Mouse (Mus musculus) limb, embryonic 13.5 days (tissue): ENCODE measurements at regions not wholly inside any gene's neighbourhood (a gene's known extent, or its start where the extent isn't known, plus 50 kb on each side); places are given as distances from the start of the nearest gene placed in this dataset.
A peak's percentile ranks its signal among the peaks of the same experiment; 100 is the strongest.

ENCODE experiments used
- ATAC-seq: fragments of 200-750 bp; cut with Nextera tagmentation; 2 replicates; pipeline ENCODE4 v1.8.0; 2017; ENCODE audit warnings: low read depth, moderate number of reproducible peaks, moderate TSS enrichment; ENCODE audit not compliant: low FRiP score
- H3K27ac ChIP-seq: fragments of 300-500 bp; sonication (generic); 2 replicates; pipeline ENCODE4 v1.5.1; 2015; ENCODE audit warnings: inconsistent platforms, mild to moderate bottlenecking, moderate library complexity
- H3K27me3 ChIP-seq: fragments of 300-500 bp; sonication (generic); 2 replicates; pipeline ENCODE4 v1.6.1; 2015; ENCODE audit warnings: mild to moderate bottlenecking, inconsistent platforms
- H3K36me3 ChIP-seq: fragments of 300-500 bp; sonication (generic); 2 replicates; pipeline ENCODE4 v1.6.1; 2015; ENCODE audit warnings: inconsistent platforms, mild to moderate bottlenecking, moderate library complexity
- H3K4me1 ChIP-seq: fragments of 300-500 bp; sonication (generic); 2 replicates; pipeline ENCODE4 v1.6.1; 2015; ENCODE audit warnings: inconsistent platforms
- H3K4me2 ChIP-seq: fragments of 300-500 bp; sonication (generic); replicated peaks from 2 replicates; pipeline ENCODE4 v1.6.1; 2015; ENCODE audit warnings: inconsistent platforms, mild to moderate bottlenecking, moderate library complexity
- H3K4me3 ChIP-seq: fragments of 300-500 bp; sonication (generic); 2 replicates; pipeline ENCODE4 v1.5.1; 2015; ENCODE audit warnings: moderate library complexity, mild to moderate bottlenecking, inconsistent platforms
- H3K9ac ChIP-seq: fragments of 300-500 bp; sonication (generic); 2 replicates; pipeline ENCODE4 v1.6.1; 2015; ENCODE audit warnings: mild to moderate bottlenecking, inconsistent platforms
- H3K9me3 ChIP-seq: fragments of 300-500 bp; sonication (generic); 2 replicates; pipeline ENCODE4 v1.6.1; 2016; ENCODE audit warnings: inconsistent platforms
- WGBS: fragments of 180-500 bp; shearing (Covaris S2); methylation state at CpG from one replicate; pipeline ENCODE4 v1.1.7; 2015; 5-methylcytosine and 5-hydroxymethylcytosine counted together

DNA sequence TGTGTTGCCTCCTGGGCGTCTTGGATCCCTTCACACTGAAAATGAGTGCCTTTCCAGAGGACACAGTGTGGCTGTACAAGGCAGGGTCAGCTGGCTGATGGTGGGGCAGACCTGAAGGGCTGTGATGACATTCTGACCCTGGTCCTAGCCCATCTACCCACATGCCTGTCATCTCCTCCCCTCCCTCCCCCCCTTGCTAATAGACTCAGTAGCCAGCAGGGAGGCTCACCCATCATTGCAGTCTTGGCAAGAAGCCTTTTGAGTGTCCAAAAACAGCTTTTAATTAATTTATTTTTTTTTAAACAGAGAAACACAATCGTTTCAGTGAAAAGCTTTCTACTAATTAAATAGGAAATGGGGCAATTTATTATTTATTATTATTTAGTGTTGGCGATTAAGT is 67.0 kb upstream of the Ssx2ip start:
- Histone ChIP-seq H3K27me3 (no peaks in the 10 kb centered on the region), H3K36me3 (no peaks in the 10 kb centered on the region), H3K9me3 (no peaks in the 10 kb centered on the region), H3K27ac (no peak overlapping the region), H3K4me3 (no peak overlapping the region), H3K9ac (peak overlapping the region; percentile 50; the same call in 1 of the 2 replicates), H3K4me2 (no peak overlapping the region), H3K4me1 (peaks cover 27% of the 10 kb centered on the region)
- no peak for ATAC-seq
- WGBS = 55% methylated on average over 3 of the region's 3 CpGs

DNA sequence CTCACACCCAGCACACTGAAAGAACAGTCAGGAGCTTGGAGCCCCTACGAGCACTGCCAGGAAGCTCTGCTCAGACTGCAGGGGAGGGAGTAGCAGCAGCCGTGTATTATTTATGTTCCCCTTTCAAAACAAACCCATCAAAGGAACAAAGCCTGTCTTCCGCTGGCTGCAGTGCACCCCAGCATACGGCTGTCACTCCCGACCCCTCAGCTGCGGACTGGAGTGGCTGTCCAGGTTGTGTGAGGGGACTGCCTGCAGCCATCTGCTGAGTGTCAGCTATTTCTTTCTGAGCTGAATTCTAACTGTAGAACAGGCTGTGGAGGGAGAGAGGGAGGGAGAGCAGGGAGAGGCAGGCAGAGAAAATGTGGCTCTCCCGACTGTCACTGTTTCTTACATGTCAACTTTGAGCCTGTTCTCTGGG is 66.6 kb upstream of the Ssx2ip start:
- 3% methylated on average over 7 of the region's 7 CpGs for WGBS
- Histone ChIP-seq H3K4me1 (peaks cover 27% of the 10 kb centered on the region), H3K9ac (peak overlapping the region; percentile 50), H3K36me3 (no peaks in the 10 kb centered on the region), H3K9me3 (no peaks in the 10 kb centered on the region), H3K27me3 (0 out of 2 replicates have a peak, but pooled peaks cover 2% of the 10 kb centered on the region), H3K4me3 (peak overlapping the region; percentile 13; the same call in 1 of the 2 replicates), H3K4me2 (peak overlapping the region; percentile 53), H3K27ac (no peak overlapping the region)
- ATAC-seq = peak; percentile 42; the same call in 1 of the 2 replicates

DNA sequence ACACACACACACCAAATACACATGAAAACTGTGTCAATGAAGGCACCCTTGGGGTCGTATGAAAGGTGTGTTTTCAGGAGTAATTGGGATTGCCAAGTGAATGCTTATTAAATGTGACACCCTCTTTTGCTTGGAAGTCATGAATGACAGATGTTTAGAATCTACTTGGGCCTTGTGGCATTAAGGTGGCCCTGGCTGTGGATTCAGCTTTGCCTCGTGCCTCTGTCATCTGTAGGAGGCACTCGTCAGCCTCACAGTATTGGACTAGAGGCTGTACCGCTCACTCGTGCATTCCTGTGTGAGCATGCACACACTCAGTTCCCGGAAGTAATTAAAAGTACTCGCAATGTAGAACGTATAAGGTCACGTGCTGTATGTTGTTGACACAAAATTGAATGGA is 66.0 kb upstream of the Ssx2ip start:
- no peak overlapping the region for H3K4me2 ChIP-seq
- no peaks in the 10 kb centered on the region for H3K9me3 ChIP-seq
- H3K9ac ChIP-seq = no peak overlapping the region
- no peaks in the 10 kb centered on the region for H3K36me3 ChIP-seq
- no peak overlapping the region for H3K27ac ChIP-seq
- 60% methylated on average over 9 of the region's 9 CpGs for WGBS
- H3K27me3 ChIP-seq = 0 out of 2 replicates have a peak, but pooled peaks cover 4% of the 10 kb centered on the region
- ATAC-seq = no peak
- H3K4me3 ChIP-seq = no peak overlapping the region
- peaks cover 27% of the 10 kb centered on the region for H3K4me1 ChIP-seq

DNA sequence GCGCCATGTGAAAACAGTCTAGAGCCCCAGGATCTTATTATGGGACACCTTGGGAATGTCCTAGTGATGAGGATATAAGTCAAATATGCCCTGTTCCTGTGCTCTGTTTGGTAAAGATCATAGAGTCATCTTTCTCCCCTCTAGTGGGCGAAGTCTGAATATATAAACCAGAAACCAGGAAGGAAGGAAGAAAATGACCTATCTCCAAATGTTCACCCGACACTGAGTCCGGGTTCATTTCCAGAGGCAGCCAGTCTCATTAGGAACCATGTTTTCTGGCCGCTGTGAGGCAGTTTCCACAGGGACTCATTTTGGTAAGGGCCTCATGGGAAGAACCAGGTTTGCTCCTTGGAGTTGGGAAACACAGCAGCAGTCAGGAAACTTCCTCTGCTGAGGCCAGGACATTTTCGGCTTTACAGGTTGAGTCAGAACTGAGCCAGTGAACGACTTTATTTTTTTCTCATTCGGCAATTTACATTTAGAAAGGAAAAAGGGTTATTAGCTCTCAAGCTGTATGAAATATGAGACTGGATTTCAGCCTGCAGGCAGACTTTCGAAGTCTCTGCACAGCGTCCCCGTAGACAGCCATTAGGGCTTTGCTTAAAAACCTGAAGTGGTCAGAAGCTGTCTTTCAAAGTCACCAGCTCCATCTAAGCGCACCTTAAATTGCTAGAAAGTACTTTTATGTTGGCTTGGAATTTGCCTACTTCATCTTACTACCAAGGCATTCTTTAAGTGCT is 64.0 kb upstream of the Ssx2ip start:
- no peaks in the 10 kb centered on the region for H3K36me3 ChIP-seq
- H3K27ac ChIP-seq = no peak overlapping the region
- no peaks in the 10 kb centered on the region for H3K9me3 ChIP-seq
- H3K9ac ChIP-seq = no peak overlapping the region
- 0 out of 2 replicates have a peak, but pooled peaks cover 4% of the 10 kb centered on the region for H3K27me3 ChIP-seq
- no peak for ATAC-seq
- H3K4me2 ChIP-seq = peak overlapping the region; percentile 44
- no peak overlapping the region for H3K4me3 ChIP-seq
- H3K4me1 ChIP-seq = peaks cover 29% of the 10 kb centered on the region
- 40% methylated on average over 12 of the region's 12 CpGs for WGBS

DNA sequence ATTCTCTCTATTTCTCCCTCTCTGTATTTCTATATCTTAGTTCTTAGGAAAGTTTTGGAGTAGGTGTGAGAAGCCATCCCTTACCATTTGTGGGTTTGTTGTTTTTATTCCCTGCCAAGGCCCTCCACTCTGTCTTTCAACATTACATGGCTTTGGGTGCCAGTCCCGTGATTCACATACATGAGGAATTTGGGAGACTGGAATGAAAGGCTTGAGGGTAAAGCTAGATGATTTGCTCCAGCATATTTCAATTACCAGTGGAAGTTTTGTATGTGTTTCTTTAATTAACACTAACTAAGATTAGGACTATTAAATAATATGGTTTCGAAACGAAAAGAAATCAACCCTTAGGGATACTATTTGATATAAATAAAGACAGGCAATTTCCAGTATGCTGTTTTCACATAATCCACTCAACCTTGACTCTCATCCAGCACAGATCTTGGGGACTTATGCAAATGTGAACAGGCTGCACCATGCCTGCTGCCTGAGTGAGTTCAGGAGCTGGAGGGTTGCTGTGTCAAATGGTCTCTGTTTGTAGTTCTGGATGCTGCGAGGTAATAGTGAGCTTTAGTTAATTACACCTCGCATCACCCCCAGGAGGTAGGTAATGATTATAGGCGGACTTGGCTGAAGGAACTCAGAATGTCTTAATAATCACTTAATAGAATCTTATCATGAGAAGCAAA is 62.6 kb upstream of the Ssx2ip start:
- Histone ChIP-seq H3K36me3 (no peaks in the 10 kb centered on the region), H3K9ac (no peak overlapping the region), H3K4me2 (no peak overlapping the region), H3K4me1 (peaks cover 33% of the 10 kb centered on the region), H3K27ac (no peak overlapping the region), H3K9me3 (no peaks in the 10 kb centered on the region), H3K27me3 (0 out of 2 replicates have a peak, but pooled peaks cover 4% of the 10 kb centered on the region), H3K4me3 (no peak overlapping the region)
- WGBS = 47% methylated on average over 6 of the region's 6 CpGs
- ATAC-seq = no peak

DNA sequence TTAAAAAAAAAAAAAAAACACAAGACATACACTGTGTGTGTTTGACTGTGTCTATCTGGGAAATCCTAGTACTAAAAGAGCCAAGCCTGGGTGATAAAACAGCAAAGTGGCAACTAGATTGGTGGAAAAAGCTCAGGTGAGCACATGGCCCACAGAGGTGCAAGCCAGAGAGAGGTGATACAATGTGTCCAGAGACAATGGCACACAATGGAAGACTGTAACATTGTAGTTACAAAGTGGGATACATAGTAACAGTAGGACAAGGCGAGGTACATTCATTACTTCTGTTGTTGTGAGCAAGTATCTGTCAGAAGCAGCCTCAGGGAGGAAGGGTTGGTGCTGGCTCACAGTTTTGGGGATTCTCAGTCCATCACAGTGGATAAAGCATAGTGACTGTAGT is 61.7 kb upstream of the Ssx2ip start:
- H3K4me2 ChIP-seq = no peak overlapping the region
- ATAC-seq = no peak
- no peak overlapping the region for H3K27ac ChIP-seq
- H3K4me1 ChIP-seq = peaks cover 31% of the 10 kb centered on the region
- 94% methylated on average over 1 of the region's 1 CpGs for WGBS
- H3K4me3 ChIP-seq = no peak overlapping the region
- no peaks in the 10 kb centered on the region for H3K9me3 ChIP-seq
- H3K9ac ChIP-seq = no peak overlapping the region
- no peaks in the 10 kb centered on the region for H3K36me3 ChIP-seq
- 0 out of 2 replicates have a peak, but pooled peaks cover 7% of the 10 kb centered on the region for H3K27me3 ChIP-seq

DNA sequence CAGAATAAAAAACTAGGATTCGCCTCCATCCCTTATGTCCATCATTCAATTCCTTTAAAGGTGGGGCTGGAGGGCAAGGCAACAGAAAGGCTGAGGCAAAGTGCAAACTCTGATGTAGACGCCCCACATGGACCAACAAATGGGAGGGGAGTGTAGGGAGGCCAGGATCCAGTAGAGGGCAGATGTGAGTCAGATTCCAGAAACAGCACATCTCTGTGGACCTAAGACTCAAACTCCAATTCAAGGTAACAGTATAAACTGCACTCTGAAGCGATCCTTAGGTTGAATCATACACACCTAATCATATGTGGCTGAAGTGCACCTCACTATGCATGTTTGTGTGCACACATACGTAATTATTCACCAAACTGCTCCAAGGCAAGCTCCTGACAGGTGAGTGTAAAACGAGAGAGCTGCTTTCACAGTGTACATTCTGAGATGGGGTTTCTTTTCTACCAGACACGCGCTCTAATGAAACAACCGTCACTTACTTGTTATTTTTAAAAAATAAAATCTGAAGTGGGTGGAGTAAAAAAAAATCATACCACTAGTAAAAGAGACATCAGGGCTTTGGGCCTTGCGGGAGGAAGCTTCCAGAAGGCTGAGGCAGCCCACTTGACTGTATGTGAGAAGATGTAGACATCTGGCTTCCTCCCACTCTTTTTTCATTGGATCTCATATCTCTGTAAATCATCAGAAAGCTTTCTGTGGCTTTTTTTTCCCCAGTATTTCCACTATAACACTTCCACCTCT is 60.6 kb upstream of the Ssx2ip start:
- 58% methylated on average over 9 of the region's 9 CpGs for WGBS
- no peak; the same call in 1 of the 2 replicates for ATAC-seq

DNA sequence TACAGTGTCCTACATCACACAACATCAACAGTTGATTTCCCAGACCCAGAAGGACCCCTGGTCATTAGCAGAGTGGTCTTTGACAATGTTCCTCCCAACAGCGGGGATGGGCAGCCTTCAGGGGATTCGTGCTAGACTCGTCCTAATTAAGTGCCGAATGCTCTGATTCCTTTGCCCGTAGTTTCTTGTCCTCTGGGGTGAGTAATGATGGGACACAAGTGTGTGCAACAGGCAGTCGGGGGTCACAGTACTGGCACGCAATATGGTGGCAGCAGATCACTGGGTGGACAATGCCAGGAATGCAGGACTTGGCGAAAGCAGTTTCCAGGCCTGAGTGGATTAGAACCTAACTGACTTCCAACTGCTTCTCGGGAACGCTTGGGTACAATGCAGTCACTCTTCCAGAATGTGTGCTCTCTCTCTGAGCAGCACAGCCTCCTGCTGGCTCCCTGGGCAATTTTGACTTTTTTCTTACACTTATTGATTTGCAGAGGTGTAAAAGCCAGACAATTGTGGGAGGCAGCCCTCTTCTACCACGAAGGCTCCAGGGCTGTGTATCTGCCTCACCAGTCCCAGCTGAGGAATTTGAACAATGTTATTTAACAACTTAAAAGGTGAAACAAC is 59.9 kb upstream of the Ssx2ip start:
- Histone ChIP-seq H3K27ac (no peak overlapping the region), H3K36me3 (no peaks in the 10 kb centered on the region), H3K27me3 (0 out of 2 replicates have a peak, but pooled peaks cover 13% of the 10 kb centered on the region), H3K9me3 (no peaks in the 10 kb centered on the region), H3K4me3 (no peak overlapping the region), H3K4me1 (peaks cover 26% of the 10 kb centered on the region), H3K9ac (no peak overlapping the region), H3K4me2 (no peak overlapping the region)
- WGBS = 77% methylated on average over 11 of the region's 11 CpGs
- no peak for ATAC-seq

More for the DNA sequence above, 60.6 kb upstream of the Ssx2ip start:
- Histone ChIP-seq H3K36me3 (no peaks in the 10 kb centered on the region), H3K9me3 (no peaks in the 10 kb centered on the region), H3K9ac (no peak overlapping the region), H3K4me2 (no peak overlapping the region), H3K27ac (no peak overlapping the region), H3K27me3 (0 out of 2 replicates have a peak, but pooled peaks cover 11% of the 10 kb centered on the region), H3K4me1 (peaks cover 26% of the 10 kb centered on the region), H3K4me3 (no peak overlapping the region)

DNA sequence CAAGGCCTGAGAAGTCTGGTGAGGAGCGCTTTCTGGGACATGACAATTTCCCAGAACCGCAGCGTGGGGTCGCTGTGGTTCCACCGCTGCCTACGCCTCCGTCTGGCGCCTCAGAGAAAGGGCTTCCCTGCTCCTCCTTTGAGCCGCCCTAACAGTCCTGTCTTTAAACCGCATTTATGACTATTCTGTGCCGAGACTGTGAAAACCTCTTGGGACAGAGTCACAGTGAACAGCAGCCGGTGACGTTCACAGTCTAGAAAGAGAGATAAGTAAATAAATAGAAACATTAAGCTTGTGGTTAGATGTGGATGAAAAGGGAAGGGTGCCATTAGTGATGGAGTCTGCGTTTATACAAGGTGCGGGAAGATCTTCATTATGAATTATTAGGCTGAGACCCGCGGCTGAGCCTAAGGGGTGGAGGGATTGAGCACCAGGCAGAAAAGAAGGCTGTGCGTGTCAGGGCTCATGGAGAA is 59.1 kb upstream of the Ssx2ip start:
- peak overlapping the region; percentile 45; the same call in 1 of the 2 replicates for H3K9ac ChIP-seq
- peak; percentile 71; the same call in 1 of the 2 replicates for ATAC-seq
- peaks cover 25% of the 10 kb centered on the region for H3K4me1 ChIP-seq
- H3K4me2 ChIP-seq = peak overlapping the region; percentile 62
- WGBS = 8% methylated on average over 18 of the region's 18 CpGs
- H3K4me3 ChIP-seq = peak overlapping the region; percentile 33
- no peaks in the 10 kb centered on the region for H3K36me3 ChIP-seq
- no peak overlapping the region for H3K27ac ChIP-seq
- H3K9me3 ChIP-seq = no peaks in the 10 kb centered on the region
- 0 out of 2 replicates have a peak, but pooled peaks cover 13% of the 10 kb centered on the region for H3K27me3 ChIP-seq

DNA sequence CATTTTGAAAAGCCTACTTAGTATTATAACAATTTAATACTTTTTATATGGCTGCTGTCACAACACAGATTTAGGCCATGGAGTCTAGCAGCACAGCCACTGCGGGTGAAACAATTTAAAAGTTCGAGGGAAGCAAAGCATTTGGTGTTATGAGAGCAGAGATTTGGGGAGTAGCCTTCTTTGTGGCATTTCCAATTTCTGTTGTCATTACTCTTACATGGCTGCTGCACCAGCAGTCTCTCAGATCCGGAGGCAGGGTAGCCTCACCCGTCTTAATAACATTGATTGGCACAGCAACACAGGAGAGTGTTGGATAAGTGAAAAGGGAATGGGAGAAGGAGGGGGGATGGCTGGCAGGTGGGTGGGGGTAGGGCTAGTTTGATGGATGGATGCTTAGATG is 58.5 kb upstream of the Ssx2ip start:
- 75% methylated on average over 4 of the region's 4 CpGs for WGBS
- no peak overlapping the region for H3K27ac ChIP-seq
- no peak overlapping the region; the same call in 1 of the 2 replicates for H3K4me3 ChIP-seq
- no peaks in the 10 kb centered on the region for H3K9me3 ChIP-seq
- no peaks in the 10 kb centered on the region for H3K36me3 ChIP-seq
- H3K4me2 ChIP-seq = peak overlapping the region; percentile 62; the same call in 1 of the 2 replicates
- ATAC-seq = no peak
- H3K27me3 ChIP-seq = 0 out of 2 replicates have a peak, but pooled peaks cover 13% of the 10 kb centered on the region
- H3K4me1 ChIP-seq = peaks cover 19% of the 10 kb centered on the region
- no peak overlapping the region for H3K9ac ChIP-seq

DNA sequence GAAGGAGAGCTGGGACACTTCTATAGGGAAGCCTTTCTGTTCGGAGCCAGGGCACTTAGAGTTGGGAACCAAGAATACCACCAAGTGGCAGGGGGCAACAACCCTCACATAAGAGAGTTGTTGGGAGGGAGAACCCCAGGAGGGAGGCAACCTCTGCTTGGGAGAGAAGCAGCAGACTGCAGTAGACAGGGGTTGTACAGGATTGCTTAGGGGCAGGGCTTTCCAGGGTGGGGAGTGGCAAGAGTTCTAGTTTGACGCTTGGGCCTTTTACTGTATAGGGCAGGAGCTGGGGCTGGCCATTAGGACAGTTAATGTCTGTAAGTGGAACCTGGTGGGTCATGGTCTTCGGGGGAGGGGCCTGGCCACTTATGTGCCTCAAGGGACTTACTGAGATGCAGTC is 57.1 kb upstream of the Ssx2ip start:
- H3K4me3 ChIP-seq = no peak overlapping the region
- H3K4me1 ChIP-seq = peaks cover 12% of the 10 kb centered on the region; the same call in 1 of the 2 replicates
- H3K27ac ChIP-seq = no peak overlapping the region
- H3K4me2 ChIP-seq = no peak overlapping the region
- WGBS = 67% methylated on average over 3 of the region's 3 CpGs
- no peaks in the 10 kb centered on the region for H3K9me3 ChIP-seq
- no peak overlapping the region for H3K9ac ChIP-seq
- H3K36me3 ChIP-seq = no peaks in the 10 kb centered on the region
- H3K27me3 ChIP-seq = 0 out of 2 replicates have a peak, but pooled peaks cover 13% of the 10 kb centered on the region
- no peak for ATAC-seq
